Mouse (Mus musculus): Measurements from ENCODE around the gene Ptges3l. TPM values are rescaled to one million over a fixed set of nuclear protein-coding genes. Genes with fewer than 3 reads are reported as not detected.
"Not testable (repeated sequence)": the region's sequence is repeated elsewhere in the genome, so short reads cannot be mapped to it uniquely, and the experiment has no call there.

The Ptges3l gene
- total RNA-seq, 2 experiments from 2014 or later = 0.66 to 2.5 TPM

GRCm38 (mm10) chr11:101458217-101458616 lies 33.1 kb upstream of the Ptges3l start:
- ATAC-seq (ENCODE audit: poor library complexity, severe bottlenecking) = no peak

GRCm38 (mm10) chr11:101457631-101458030 lies 32.5 kb upstream of the Ptges3l start:
- no peak for ATAC-seq (ENCODE audit: poor library complexity, severe bottlenecking)

- no peak for ATAC-seq (ENCODE audit: poor library complexity, severe bottlenecking)
Measured at GRCm38 (mm10) chr11:101455627-101456026, 30.5 kb upstream of the Ptges3l start.

GRCm38 (mm10) chr11:101454702-101455101 lies 29.6 kb upstream of the Ptges3l start:
- no peak for ATAC-seq (ENCODE audit: poor library complexity, severe bottlenecking)

- ATAC-seq (ENCODE audit: poor library complexity, severe bottlenecking) = no peak
Measured at GRCm38 (mm10) chr11:101452093-101452774, 27.1 kb upstream of the Ptges3l start.

- no peak for ATAC-seq (ENCODE audit: poor library complexity, severe bottlenecking)
Measured at GRCm38 (mm10) chr11:101451536-101451935, 26.4 kb upstream of the Ptges3l start.

GRCm38 (mm10) chr11:101450394-101450793 lies 25.3 kb upstream of the Ptges3l start:
- peak; percentile 34 for ATAC-seq (ENCODE audit: poor library complexity, severe bottlenecking)

- ATAC-seq (ENCODE audit: poor library complexity, severe bottlenecking) = not testable (repeated sequence)
Measured at GRCm38 (mm10) chr11:101449596-101449995, 24.5 kb upstream of the Ptges3l start.

GRCm38 (mm10) chr11:101448899-101449298 lies 23.8 kb upstream of the Ptges3l start:
- ATAC-seq (ENCODE audit: poor library complexity, severe bottlenecking) = peak; percentile 19; the same call in 1 of the 2 replicates

GRCm38 (mm10) chr11:101448274-101448746 lies 23.2 kb upstream of the Ptges3l start, which contains the start of gene Ifi35:
TSS of gene Ifi35 (plus strand) at chr11:101448407.
- ATAC-seq (ENCODE audit: poor library complexity, severe bottlenecking) = peak; percentile 97

GRCm38 (mm10) chr11:101447786-101448185 lies 22.7 kb upstream of the Ptges3l start:
- ATAC-seq (ENCODE audit: poor library complexity, severe bottlenecking) = no peak

- not testable (repeated sequence) for ATAC-seq (ENCODE audit: poor library complexity, severe bottlenecking)
Measured at GRCm38 (mm10) chr11:101446860-101447259, 21.7 kb upstream of the Ptges3l start.

- ATAC-seq (ENCODE audit: poor library complexity, severe bottlenecking) = no peak
Measured at GRCm38 (mm10) chr11:101446319-101446718, 21.2 kb upstream of the Ptges3l start.

- no peak for ATAC-seq (ENCODE audit: poor library complexity, severe bottlenecking)
Measured at GRCm38 (mm10) chr11:101442760-101443159, 17.6 kb upstream of the Ptges3l start.

- ATAC-seq (ENCODE audit: poor library complexity, severe bottlenecking) = peak; percentile 99
Measured at GRCm38 (mm10) chr11:101442127-101442693, 17.1 kb upstream of the Ptges3l start, which contains the start of gene Rpl27. TSS of gene Rpl27 (plus strand) at chr11:101442298.

- ATAC-seq (ENCODE audit: poor library complexity, severe bottlenecking) = not testable (repeated sequence)
Measured at GRCm38 (mm10) chr11:101441450-101442126, 16.5 kb upstream of the Ptges3l start.

GRCm38 (mm10) chr11:101438006-101438405 lies 12.9 kb upstream of the Ptges3l start:
- ATAC-seq (ENCODE audit: poor library complexity, severe bottlenecking) = not testable (repeated sequence)

- ATAC-seq (ENCODE audit: poor library complexity, severe bottlenecking) = no peak
Measured at GRCm38 (mm10) chr11:101436916-101437315, 11.8 kb upstream of the Ptges3l start.

- ATAC-seq (ENCODE audit: poor library complexity, severe bottlenecking) = no peak
Measured at GRCm38 (mm10) chr11:101435831-101436230, 10.7 kb upstream of the Ptges3l start.

- no peak for ATAC-seq (ENCODE audit: poor library complexity, severe bottlenecking)
Measured at GRCm38 (mm10) chr11:101433396-101433795, 8.3 kb upstream of the Ptges3l start.

GRCm38 (mm10) chr11:101431327-101431726 lies 6.2 kb upstream of the Ptges3l start:
- ATAC-seq (ENCODE audit: poor library complexity, severe bottlenecking) = no peak

- ATAC-seq (ENCODE audit: poor library complexity, severe bottlenecking) = no peak
Measured at GRCm38 (mm10) chr11:101426165-101426564, 1.0 kb upstream of the Ptges3l start.
